Mouse (Mus musculus): ENCODE data around the gene Ptger1. TPM values are rescaled to one million over a fixed set of nuclear protein-coding genes. Genes with fewer than 3 reads are reported as not detected.

Ptger1 gene
- polyA plus RNA-seq, 1 experiment from 2014 or later, result 0.58 TPM

- peaks cover 21 to 31% of the 10 kb centered on the region in 2 experiments for H3K4me1 ChIP-seq (ENCODE audit: control insufficient read depth in 2 of 2, insufficient read depth in 2 of 2, low read length in 2 of 2)
- H3K27me3 ChIP-seq (ENCODE audit: control insufficient read depth, insufficient read depth, low read length), result no peaks in the 10 kb centered on the region
- H3K4me2 ChIP-seq (ENCODE audit: low read length), result no peak overlapping the region
- H3K4me3 ChIP-seq (ENCODE audit: control insufficient read depth in 1 of 2, insufficient read depth in 1 of 2, low read depth in 1 of 2, low read length in 2 of 2), result no peak overlapping the region
- ATAC-seq (ENCODE audit: insufficient number of reproducible peaks, insufficient read depth, low FRiP score, low read depth), result no peak
- 73% methylated on average over 13 of the region's 13 CpGs for WGBS
- H3K36me3 ChIP-seq (ENCODE audit: control insufficient read depth, insufficient read depth, low read length), result peaks cover 6% of the 10 kb centered on the region; the same call in 1 of the 2 replicates
- no peaks in the 10 kb centered on the region for H3K9me3 ChIP-seq (ENCODE audit: control insufficient read depth, low read length)
- peak overlapping the region; percentile 41 to 47; a peak in 2 of 4 replicates for H3K27ac ChIP-seq (replicated peaks in 1 of 2; ENCODE audit: control insufficient read depth in 1 of 2, insufficient read depth in 1 of 2, low read depth in 2 of 2, low read length in 2 of 2)
- no peak overlapping the region for H3K9ac ChIP-seq (ENCODE audit: low read length)
These were observed 9.8 kb upstream of the Ptger1 start for GRCm38 (mm10) chr8:83656484-83657246.

GRCm38 (mm10) chr8:83660545-83660944 lies 5.9 kb upstream of the Ptger1 start:
- Histone ChIP-seq H3K4me3 (ENCODE audit: control insufficient read depth in 1 of 2, insufficient read depth in 1 of 2, low read depth in 1 of 2, low read length in 2 of 2) (no peak overlapping the region), H3K27me3 (ENCODE audit: control insufficient read depth, insufficient read depth, low read length) (no peaks in the 10 kb centered on the region), H3K9ac (ENCODE audit: low read length) (no peak overlapping the region), H3K4me2 (ENCODE audit: low read length) (peak overlapping the region; percentile 50), H3K4me1 (ENCODE audit: control insufficient read depth in 2 of 2, insufficient read depth in 2 of 2, low read length in 2 of 2) (peaks cover 23 to 36% of the 10 kb centered on the region in 2 experiments), H3K27ac (replicated peaks in 1 of 2; ENCODE audit: control insufficient read depth in 1 of 2, insufficient read depth in 1 of 2, low read depth in 2 of 2, low read length in 2 of 2) (0 out of 4 replicates have a peak overlapping the region, but pooled peaks of 1 of the 2 experiments have one; percentile 6), H3K9me3 (ENCODE audit: control insufficient read depth, low read length) (no peaks in the 10 kb centered on the region), H3K36me3 (ENCODE audit: control insufficient read depth, insufficient read depth, low read length) (peaks cover 25% of the 10 kb centered on the region)
- no peak for ATAC-seq (ENCODE audit: insufficient number of reproducible peaks, insufficient read depth, low FRiP score, low read depth)
- 12% methylated on average over 8 of the region's 8 CpGs for WGBS

GRCm38 (mm10) chr8:83660995-83661680 lies 5.3 kb upstream of the Ptger1 start:
- no peaks in the 10 kb centered on the region for H3K9me3 ChIP-seq (ENCODE audit: control insufficient read depth, low read length)
- no peak for ATAC-seq (ENCODE audit: insufficient number of reproducible peaks, insufficient read depth, low FRiP score, low read depth)
- peaks cover 25% of the 10 kb centered on the region for H3K36me3 ChIP-seq (ENCODE audit: control insufficient read depth, insufficient read depth, low read length)
- 0 out of 4 replicates have a peak overlapping the region, but pooled peaks of 1 of the 2 experiments have one; percentile 6 for H3K27ac ChIP-seq (replicated peaks in 1 of 2; ENCODE audit: control insufficient read depth in 1 of 2, insufficient read depth in 1 of 2, low read depth in 2 of 2, low read length in 2 of 2)
- H3K4me2 ChIP-seq (ENCODE audit: low read length), result peak overlapping the region; percentile 50
- peak overlapping the region; percentile 49 for H3K9ac ChIP-seq (ENCODE audit: low read length)
- H3K27me3 ChIP-seq (ENCODE audit: control insufficient read depth, insufficient read depth, low read length), result no peaks in the 10 kb centered on the region
- WGBS, result 18% methylated on average over 22 of the region's 22 CpGs
- peak overlapping the region; percentile 8 to 10; a peak in 1 of 4 replicates for H3K4me3 ChIP-seq (ENCODE audit: control insufficient read depth in 1 of 2, insufficient read depth in 1 of 2, low read depth in 1 of 2, low read length in 2 of 2)
- peaks cover 23 to 40% of the 10 kb centered on the region in 2 experiments for H3K4me1 ChIP-seq (ENCODE audit: control insufficient read depth in 2 of 2, insufficient read depth in 2 of 2, low read length in 2 of 2)

- Histone ChIP-seq H3K27me3 (ENCODE audit: control insufficient read depth, insufficient read depth, low read length) (no peaks in the 10 kb centered on the region; the same call in 1 of the 2 replicates), H3K4me1 (ENCODE audit: control insufficient read depth in 2 of 2, insufficient read depth in 2 of 2, low read length in 2 of 2) (peaks cover 30 to 50% of the 10 kb centered on the region in 2 experiments), H3K27ac (replicated peaks in 1 of 2; ENCODE audit: control insufficient read depth in 1 of 2, insufficient read depth in 1 of 2, low read depth in 2 of 2, low read length in 2 of 2) (peak overlapping the region; percentile 37 to 46; a peak in 2 of 4 replicates), H3K9me3 (ENCODE audit: control insufficient read depth, low read length) (no peaks in the 10 kb centered on the region), H3K9ac (ENCODE audit: low read length) (0 out of 2 replicates have a peak overlapping the region, but pooled peaks have one; percentile 12), H3K4me3 (ENCODE audit: control insufficient read depth in 1 of 2, insufficient read depth in 1 of 2, low read depth in 1 of 2, low read length in 2 of 2) (no peak overlapping the region), H3K4me2 (ENCODE audit: low read length) (0 out of 2 replicates have a peak overlapping the region, but pooled peaks have one; percentile 15), H3K36me3 (ENCODE audit: control insufficient read depth, insufficient read depth, low read length) (peaks cover 21% of the 10 kb centered on the region)
- WGBS, result 6% methylated on average over 4 of the region's 4 CpGs
- ATAC-seq (ENCODE audit: insufficient number of reproducible peaks, insufficient read depth, low FRiP score, low read depth), result peak; percentile 41
These were observed 4.1 kb upstream of the Ptger1 start for GRCm38 (mm10) chr8:83662421-83662826.

GRCm38 (mm10) chr8:83664096-83664495 lies 2.4 kb upstream of the Ptger1 start:
- Histone ChIP-seq H3K27ac (replicated peaks in 1 of 2; ENCODE audit: control insufficient read depth in 1 of 2, insufficient read depth in 1 of 2, low read depth in 2 of 2, low read length in 2 of 2) (no peak overlapping the region), H3K36me3 (ENCODE audit: control insufficient read depth, insufficient read depth, low read length) (peaks cover 23% of the 10 kb centered on the region), H3K4me1 (ENCODE audit: control insufficient read depth in 2 of 2, insufficient read depth in 2 of 2, low read length in 2 of 2) (peaks cover 43 to 61% of the 10 kb centered on the region in 2 experiments), H3K9me3 (ENCODE audit: control insufficient read depth, low read length) (no peaks in the 10 kb centered on the region), H3K9ac (ENCODE audit: low read length) (no peak overlapping the region), H3K27me3 (ENCODE audit: control insufficient read depth, insufficient read depth, low read length) (peaks cover 7% of the 10 kb centered on the region; the same call in 1 of the 2 replicates), H3K4me3 (ENCODE audit: control insufficient read depth in 1 of 2, insufficient read depth in 1 of 2, low read depth in 1 of 2, low read length in 2 of 2) (no peak overlapping the region), H3K4me2 (ENCODE audit: low read length) (no peak overlapping the region)
- 92% methylated on average over 13 of the region's 13 CpGs for WGBS
- ATAC-seq (ENCODE audit: insufficient number of reproducible peaks, insufficient read depth, low FRiP score, low read depth), result no peak

- Histone ChIP-seq H3K4me2 (ENCODE audit: low read length) (no peak overlapping the region), H3K36me3 (ENCODE audit: control insufficient read depth, insufficient read depth, low read length) (peaks cover 33% of the 10 kb centered on the region), H3K27ac (replicated peaks in 1 of 2; ENCODE audit: control insufficient read depth in 1 of 2, insufficient read depth in 1 of 2, low read depth in 2 of 2, low read length in 2 of 2) (no peak overlapping the region; a peak in 1 of 4 replicates), H3K9ac (ENCODE audit: low read length) (no peak overlapping the region), H3K4me3 (ENCODE audit: control insufficient read depth in 1 of 2, insufficient read depth in 1 of 2, low read depth in 1 of 2, low read length in 2 of 2) (no peak overlapping the region), H3K9me3 (ENCODE audit: control insufficient read depth, low read length) (no peaks in the 10 kb centered on the region), H3K27me3 (ENCODE audit: control insufficient read depth, insufficient read depth, low read length) (peaks cover 7% of the 10 kb centered on the region; the same call in 1 of the 2 replicates), H3K4me1 (ENCODE audit: control insufficient read depth in 2 of 2, insufficient read depth in 2 of 2, low read length in 2 of 2) (peaks cover 43 to 58% of the 10 kb centered on the region in 2 experiments)
- WGBS, result 37% methylated on average over 2 of the region's 2 CpGs
- no peak for ATAC-seq (ENCODE audit: insufficient number of reproducible peaks, insufficient read depth, low FRiP score, low read depth)
These were observed 1.4 kb upstream of the Ptger1 start for GRCm38 (mm10) chr8:83664931-83665625.

- no peak for ATAC-seq (ENCODE audit: insufficient number of reproducible peaks, insufficient read depth, low FRiP score, low read depth)
- Histone ChIP-seq H3K9me3 (ENCODE audit: control insufficient read depth, low read length) (no peaks in the 10 kb centered on the region), H3K4me3 (ENCODE audit: control insufficient read depth in 1 of 2, insufficient read depth in 1 of 2, low read depth in 1 of 2, low read length in 2 of 2) (no peak overlapping the region), H3K36me3 (ENCODE audit: control insufficient read depth, insufficient read depth, low read length) (peaks cover 50% of the 10 kb centered on the region), H3K27ac (replicated peaks in 1 of 2; ENCODE audit: control insufficient read depth in 1 of 2, insufficient read depth in 1 of 2, low read depth in 2 of 2, low read length in 2 of 2) (no peak overlapping the region), H3K4me2 (ENCODE audit: low read length) (no peak overlapping the region), H3K27me3 (ENCODE audit: control insufficient read depth, insufficient read depth, low read length) (peaks cover 7% of the 10 kb centered on the region; the same call in 1 of the 2 replicates), H3K9ac (ENCODE audit: low read length) (0 out of 2 replicates have a peak overlapping the region, but pooled peaks have one; percentile 28), H3K4me1 (ENCODE audit: control insufficient read depth in 2 of 2, insufficient read depth in 2 of 2, low read length in 2 of 2) (peaks cover 29 to 40% of the 10 kb centered on the region in 2 experiments)
- 87% methylated on average over 3 of the region's 3 CpGs for WGBS
These were observed 372 bp downstream of the Ptger1 start for GRCm38 (mm10) chr8:83666866-83667234.
